Mouse (Mus musculus): ENCODE data around the gene Slc1a6. TPM values are rescaled to one million over a fixed set of nuclear protein-coding genes. Genes with fewer than 3 reads are reported as not detected.

The Slc1a6 gene
- polyA plus RNA-seq (2016; fragmentation: Nextera tagmentation; extraction: Ambion mirVana) = 0.68 and 0.76 TPM in 2 replicates

- Histone ChIP-seq H3K36me3 (no peaks in the 10 kb centered on the region), H3K27ac (peak within 1 kb of the TSS; percentile 56; the same call in 1 of the 2 replicates), H3K4me3 (peak within 1 kb of the TSS; percentile 73), H3K9me3 (no peaks in the 10 kb centered on the region), H3K4me1 (peaks cover 10% of the 10 kb centered on the region), H3K27me3 (ENCODE audit: insufficient read depth, poor library complexity, severe bottlenecking) (peaks cover 31% of the 10 kb centered on the region)
- whole genome bisulfite sequencing = under 1% methylated on average over 51 of the region's 54 CpGs
- no peak for DNase-seq (ENCODE audit: low spot score)
Measured at GRCm38 (mm10) chr10:78779981-78780651, at the start of gene Slc1a6. Gene Slc1a6, plus strand, starts transcription at chr10:78780496.

GRCm38 (mm10) chr10:78739821-78740220 lies 40.5 kb upstream of the Slc1a6 start:
- H3K36me3 ChIP-seq = no peaks in the 10 kb centered on the region

GRCm38 (mm10) chr10:78743721-78744120 lies 36.6 kb upstream of the Slc1a6 start:
- Histone ChIP-seq H3K4me3 (no peak overlapping the region), H3K27ac (no peak overlapping the region), H3K27me3 (ENCODE audit: insufficient read depth, poor library complexity, severe bottlenecking) (peaks cover 9% of the 10 kb centered on the region), H3K4me1 (peaks cover 6% of the 10 kb centered on the region), H3K9me3 (no peaks in the 10 kb centered on the region), H3K36me3 (no peaks in the 10 kb centered on the region)
- peak; percentile 33 for DNase-seq (ENCODE audit: low spot score)

More at GRCm38 (mm10) chr10:78739821-78740220, 40.5 kb upstream of the Slc1a6 start:
- Histone ChIP-seq H3K4me3 (no peak overlapping the region), H3K9me3 (no peaks in the 10 kb centered on the region), H3K4me1 (no peaks in the 10 kb centered on the region), H3K27me3 (ENCODE audit: insufficient read depth, poor library complexity, severe bottlenecking) (no peaks in the 10 kb centered on the region), H3K27ac (no peak overlapping the region)
- WGBS = 63% methylated on average over 4 of the region's 4 CpGs
- DNase-seq (ENCODE audit: low spot score) = peak; percentile 58

- no peak overlapping the region for H3K4me3 ChIP-seq
Measured at GRCm38 (mm10) chr10:78745453-78746232, 34.7 kb upstream of the Slc1a6 start.

GRCm38 (mm10) chr10:78747035-78747721 lies 33.1 kb upstream of the Slc1a6 start:
- Histone ChIP-seq H3K4me1 (peaks cover 7% of the 10 kb centered on the region), H3K27me3 (ENCODE audit: insufficient read depth, poor library complexity, severe bottlenecking) (peaks cover 22% of the 10 kb centered on the region), H3K27ac (no peak overlapping the region), H3K36me3 (no peaks in the 10 kb centered on the region), H3K9me3 (no peaks in the 10 kb centered on the region), H3K4me3 (peak overlapping the region; percentile 54)
- DNase-seq (ENCODE audit: low spot score) = peak; percentile 75
- WGBS = 2% methylated on average over 27 of the region's 27 CpGs

More at GRCm38 (mm10) chr10:78745453-78746232, 34.7 kb upstream of the Slc1a6 start:
- Histone ChIP-seq H3K9me3 (no peaks in the 10 kb centered on the region), H3K4me1 (peaks cover 6% of the 10 kb centered on the region), H3K36me3 (no peaks in the 10 kb centered on the region), H3K27me3 (ENCODE audit: insufficient read depth, poor library complexity, severe bottlenecking) (peaks cover 16% of the 10 kb centered on the region), H3K27ac (no peak overlapping the region)
- 57% methylated on average over 4 of the region's 4 CpGs for WGBS
- peak; percentile 28 for DNase-seq (ENCODE audit: low spot score)

GRCm38 (mm10) chr10:78748161-78748560 lies 32.1 kb upstream of the Slc1a6 start:
- no peak overlapping the region for H3K27ac ChIP-seq
- peak; percentile 63 for DNase-seq (ENCODE audit: low spot score)
- no peaks in the 10 kb centered on the region for H3K36me3 ChIP-seq
- H3K4me3 ChIP-seq = no peak overlapping the region
- H3K4me1 ChIP-seq = peaks cover 10% of the 10 kb centered on the region
- H3K9me3 ChIP-seq = no peaks in the 10 kb centered on the region
- WGBS = 72% methylated on average over 13 of the region's 13 CpGs
- peaks cover 24% of the 10 kb centered on the region for H3K27me3 ChIP-seq (ENCODE audit: insufficient read depth, poor library complexity, severe bottlenecking)

GRCm38 (mm10) chr10:78748946-78749345 lies 31.4 kb upstream of the Slc1a6 start:
- Histone ChIP-seq H3K27ac (no peak overlapping the region), H3K36me3 (no peaks in the 10 kb centered on the region), H3K4me3 (no peak overlapping the region), H3K9me3 (no peaks in the 10 kb centered on the region), H3K27me3 (ENCODE audit: insufficient read depth, poor library complexity, severe bottlenecking) (peaks cover 24% of the 10 kb centered on the region), H3K4me1 (peaks cover 10% of the 10 kb centered on the region)
- DNase-seq (ENCODE audit: low spot score) = peak; percentile 57
- 88% methylated on average over 6 of the region's 6 CpGs for WGBS

- Histone ChIP-seq H3K9me3 (no peaks in the 10 kb centered on the region), H3K36me3 (no peaks in the 10 kb centered on the region), H3K4me3 (peak within 1 kb of the TSS; percentile 70), H3K27me3 (ENCODE audit: insufficient read depth, poor library complexity, severe bottlenecking) (peaks cover 24% of the 10 kb centered on the region), H3K4me1 (peaks cover 5% of the 10 kb centered on the region; the same call in 1 of the 2 replicates), H3K27ac (peak within 1 kb of the TSS; percentile 81)
- DNase-seq (ENCODE audit: low spot score) = peak; percentile 85
- 1% methylated on average over 60 of the region's 61 CpGs for WGBS
Measured at GRCm38 (mm10) chr10:78752452-78753191, 27.7 kb upstream of the Slc1a6 start, which contains the start of gene Ccdc105. Gene Ccdc105, minus strand, starts transcription at chr10:78753065.

- peaks cover 4% of the 10 kb centered on the region; the same call in 1 of the 2 replicates for H3K27me3 ChIP-seq (ENCODE audit: insufficient read depth, poor library complexity, severe bottlenecking)
- 40% methylated on average over 6 of the region's 6 CpGs for WGBS
- H3K36me3 ChIP-seq = no peaks in the 10 kb centered on the region
- 0 out of 2 replicates have a peak, but pooled peaks cover 4% of the 10 kb centered on the region for H3K4me1 ChIP-seq
- H3K4me3 ChIP-seq = no peak overlapping the region
- H3K27ac ChIP-seq = no peak overlapping the region
- H3K9me3 ChIP-seq = no peaks in the 10 kb centered on the region
- DNase-seq (ENCODE audit: low spot score) = no peak
Measured at GRCm38 (mm10) chr10:78756021-78756420, 24.3 kb upstream of the Slc1a6 start.

GRCm38 (mm10) chr10:78765570-78765969 lies 14.7 kb upstream of the Slc1a6 start:
- Histone ChIP-seq H3K36me3 (no peaks in the 10 kb centered on the region), H3K4me1 (no peaks in the 10 kb centered on the region), H3K4me3 (no peak overlapping the region), H3K9me3 (no peaks in the 10 kb centered on the region), H3K27me3 (ENCODE audit: insufficient read depth, poor library complexity, severe bottlenecking) (no peaks in the 10 kb centered on the region), H3K27ac (no peak overlapping the region)
- no peak for DNase-seq (ENCODE audit: low spot score)
- 59% methylated on average over 1 of the region's 1 CpGs for WGBS

GRCm38 (mm10) chr10:78775830-78776229 lies 4.5 kb upstream of the Slc1a6 start:
- WGBS = 41% methylated on average over 4 of the region's 4 CpGs
- H3K4me3 ChIP-seq = no peak overlapping the region
- H3K4me1 ChIP-seq = peaks cover 10% of the 10 kb centered on the region
- H3K27ac ChIP-seq = no peak overlapping the region
- peaks cover 19% of the 10 kb centered on the region for H3K27me3 ChIP-seq (ENCODE audit: insufficient read depth, poor library complexity, severe bottlenecking)
- no peak for DNase-seq (ENCODE audit: low spot score)
- no peaks in the 10 kb centered on the region for H3K36me3 ChIP-seq
- H3K9me3 ChIP-seq = no peaks in the 10 kb centered on the region

GRCm38 (mm10) chr10:78779527-78779926 lies 769 bp upstream of the Slc1a6 start:
- Histone ChIP-seq H3K27ac (no peak overlapping the region), H3K9me3 (no peaks in the 10 kb centered on the region), H3K4me3 (peak overlapping the region; percentile 73), H3K27me3 (ENCODE audit: insufficient read depth, poor library complexity, severe bottlenecking) (peaks cover 31% of the 10 kb centered on the region), H3K36me3 (no peaks in the 10 kb centered on the region), H3K4me1 (peaks cover 10% of the 10 kb centered on the region)
- DNase-seq (ENCODE audit: low spot score) = no peak
- 63% methylated on average over 9 of the region's 9 CpGs for WGBS
